Mouse (Mus musculus) heart, adult 11 months (tissue): ENCODE results near the gene Sh2d1b1.

Experiments
- DNase-seq: peaks from one replicate; pipeline ENCODE4 v3.0.0; 2022

Sh2d1b1 gene

DNA sequence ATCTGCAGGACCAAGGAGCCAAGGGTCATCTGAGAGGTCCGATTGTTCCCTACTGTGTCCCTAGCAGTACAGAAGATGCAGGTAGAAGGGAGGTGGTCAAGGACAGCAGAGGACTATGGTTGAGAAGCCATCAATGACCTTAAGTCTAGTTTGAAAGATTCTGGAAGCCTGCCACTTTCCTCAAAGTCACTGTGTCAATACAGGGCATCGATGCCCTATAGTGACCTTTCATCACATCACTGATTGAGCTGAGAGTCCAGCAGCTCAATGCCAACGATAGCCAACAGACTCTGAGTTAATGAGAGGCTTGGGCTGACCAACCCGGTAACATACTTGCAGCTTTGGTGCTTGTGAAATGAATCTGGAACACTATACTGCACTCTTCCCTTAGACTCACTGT lies 48.2 kb downstream of the Sh2d1b1 start:
- no peak for DNase-seq

DNA sequence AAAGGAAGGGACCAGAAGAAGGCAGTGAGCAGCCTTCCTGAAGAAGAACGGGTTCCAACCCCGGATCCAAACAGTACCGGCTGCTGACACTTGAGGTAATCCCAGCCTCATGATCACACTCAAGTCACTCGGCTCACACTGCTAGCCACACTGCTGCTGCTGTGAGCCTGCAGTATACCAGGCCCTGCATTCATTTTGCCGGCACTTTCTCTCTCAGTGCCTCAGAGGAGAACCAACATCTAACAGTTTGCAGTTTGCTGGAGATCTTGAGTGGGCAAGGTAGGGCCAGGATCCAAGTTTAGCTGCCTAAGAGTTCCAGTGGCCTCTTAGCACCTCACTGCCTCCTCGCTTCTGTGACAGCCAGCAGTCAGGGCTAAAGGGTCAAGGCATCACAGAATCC lies 54.8 kb downstream of the Sh2d1b1 start:
- no peak for DNase-seq

DNA sequence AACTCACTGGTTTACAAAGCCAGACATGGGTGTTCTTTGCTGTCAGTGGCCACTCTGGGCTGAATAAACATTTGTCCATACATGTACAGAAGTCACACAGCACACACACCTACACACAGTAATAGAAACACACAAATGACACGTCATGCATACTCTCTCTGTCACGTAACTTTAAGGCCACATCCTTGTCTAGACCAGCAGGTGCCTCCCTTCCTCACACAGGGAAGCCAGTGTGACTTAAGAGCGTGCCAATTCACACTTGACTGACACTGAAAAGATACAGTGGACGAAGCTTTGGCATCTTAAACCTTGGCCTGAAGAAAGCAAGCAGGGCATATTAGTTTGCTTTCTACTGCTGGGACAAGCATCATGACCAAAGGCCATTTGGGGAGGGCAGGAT lies 55.7 kb downstream of the Sh2d1b1 start:
- DNase-seq: no peak
